Mouse (Mus musculus) stomach, postnatal 0 days (tissue): ENCODE data around the gene Scgb1c1. TPM values are rescaled to one million over a fixed set of nuclear protein-coding genes. Genes with fewer than 3 reads are reported as not detected.
A peak's percentile ranks its signal among the peaks of the same experiment; 100 is the strongest.

Experiments
- ATAC-seq: fragments of 200-750 bp; cut with Nextera tagmentation; 2 replicates; pipeline ENCODE4 v1.8.0; 2017; ENCODE audit not compliant: low FRiP score, low TSS enrichment
- DNase-seq: peaks from one replicate; pipeline ENCODE4 v3.0.0-alpha.2; 2016; ENCODE audit warnings: low spot score
- H3K27ac ChIP-seq: fragments of 300-500 bp; sonication (generic); replicated peaks from 2 replicates; pipeline ENCODE4 v1.5.1; 2014; ENCODE audit warnings: mild to moderate bottlenecking, control low read depth
- H3K27me3 ChIP-seq: fragments of 300-500 bp; sonication (generic); 2 replicates; pipeline ENCODE4 v1.6.1; 2014; ENCODE audit warnings: low read length; ENCODE audit not compliant: control insufficient read depth, insufficient read depth
- H3K36me3 ChIP-seq: fragments of 300-500 bp; sonication (generic); 2 replicates; pipeline ENCODE4 v1.6.1; 2014; ENCODE audit warnings: low read length, mixed read lengths; ENCODE audit not compliant: control insufficient read depth, insufficient read depth
- H3K4me1 ChIP-seq: fragments of 300-500 bp; sonication (generic); replicated peaks from 2 replicates; pipeline ENCODE4 v1.6.1; 2014; ENCODE audit warnings: antibody characterized with exemption; ENCODE audit not compliant: control insufficient read depth, insufficient read depth
- H3K4me2 ChIP-seq: fragments of 300-500 bp; sonication (generic); replicated peaks from 2 replicates; pipeline ENCODE4 v1.6.1; 2014; ENCODE audit warnings: low read depth, mild to moderate bottlenecking, control low read depth, moderate library complexity
- H3K4me3 ChIP-seq: fragments of 300-500 bp; sonication (generic); 2 replicates; pipeline ENCODE4 v1.5.1; 2014; ENCODE audit warnings: low read depth, low read length, control low read depth
- H3K9ac ChIP-seq: fragments of 300-500 bp; sonication (generic); 2 replicates; pipeline ENCODE4 v1.6.1; 2014; ENCODE audit warnings: mild to moderate bottlenecking, low read length, control low read depth, mixed read lengths
- H3K9me3 ChIP-seq: fragments of 300-500 bp; sonication (generic); 2 replicates; pipeline ENCODE4 v1.6.1; 2016; ENCODE audit warnings: low read length; ENCODE audit not compliant: control insufficient read depth
- CTCF ChIP-seq: IDR thresholded peaks from 2 replicates; pipeline ENCODE4 v1.5.1; 2016; ENCODE audit warnings: antibody characterized with exemption, low read depth, mild to moderate bottlenecking, moderate library complexity
- EP300 ChIP-seq: optimal IDR thresholded peaks from 2 replicates; pipeline ENCODE3; 2016; ENCODE audit warnings: antibody characterized with exemption
- WGBS: fragments of 180-500 bp; shearing (Covaris S2); extraction: QIAGEN DNeasy Blood & Tissue Kit; methylation state at CpG from one replicate; pipeline ENCODE4 v1.1.7; 2014; 5-methylcytosine and 5-hydroxymethylcytosine counted together
- polyA plus RNA-seq: library from polyadenylated mRNA; unstranded; fragments of >200 nt; fragmentation: Nextera tagmentation; extraction: Ambion mirVana; gene quantifications from 2 replicates; pipeline ENCODE4 v1.2.1, GENCODE M21; 2015

Gene Scgb1c1
- polyA plus RNA-seq, 1 experiment from 2014 or later = not detected

DNA sequence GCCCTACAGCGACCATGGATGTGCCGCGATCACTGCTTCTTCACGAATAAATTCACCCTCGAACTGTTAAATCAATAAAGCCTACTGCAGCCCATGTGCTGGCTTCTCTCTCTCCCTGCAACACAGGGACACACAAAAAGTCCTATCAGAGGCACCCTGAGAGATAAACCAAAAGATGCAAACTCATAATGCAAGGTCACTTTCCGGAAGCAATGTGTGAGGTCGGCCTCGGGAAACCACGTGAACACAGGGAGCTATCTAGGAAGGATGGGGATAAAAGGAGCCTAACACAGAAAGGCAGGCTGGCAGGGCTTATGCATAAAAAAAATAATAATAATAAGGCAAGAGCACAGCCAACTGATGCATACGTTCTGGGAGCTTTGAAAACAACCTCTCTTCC lies 1.3 kb downstream of the Scgb1c1 start:
- WGBS = 83% methylated on average over 10 of the region's 10 CpGs
- ATAC-seq (no peak), DNase-seq (no peak)
- no peaks in the 10 kb centered on the region for H3K36me3 ChIP-seq
- H3K9me3 ChIP-seq = no peaks in the 10 kb centered on the region
- no peak overlapping the region for H3K4me3 ChIP-seq
- no peaks in the 10 kb centered on the region for H3K27me3 ChIP-seq
- H3K27ac ChIP-seq = no peak overlapping the region
- H3K9ac ChIP-seq = no peak overlapping the region
- TF ChIP-seq EP300 (no peak), CTCF (no peak)
- no peak overlapping the region for H3K4me2 ChIP-seq
- no peaks in the 10 kb centered on the region for H3K4me1 ChIP-seq

DNA sequence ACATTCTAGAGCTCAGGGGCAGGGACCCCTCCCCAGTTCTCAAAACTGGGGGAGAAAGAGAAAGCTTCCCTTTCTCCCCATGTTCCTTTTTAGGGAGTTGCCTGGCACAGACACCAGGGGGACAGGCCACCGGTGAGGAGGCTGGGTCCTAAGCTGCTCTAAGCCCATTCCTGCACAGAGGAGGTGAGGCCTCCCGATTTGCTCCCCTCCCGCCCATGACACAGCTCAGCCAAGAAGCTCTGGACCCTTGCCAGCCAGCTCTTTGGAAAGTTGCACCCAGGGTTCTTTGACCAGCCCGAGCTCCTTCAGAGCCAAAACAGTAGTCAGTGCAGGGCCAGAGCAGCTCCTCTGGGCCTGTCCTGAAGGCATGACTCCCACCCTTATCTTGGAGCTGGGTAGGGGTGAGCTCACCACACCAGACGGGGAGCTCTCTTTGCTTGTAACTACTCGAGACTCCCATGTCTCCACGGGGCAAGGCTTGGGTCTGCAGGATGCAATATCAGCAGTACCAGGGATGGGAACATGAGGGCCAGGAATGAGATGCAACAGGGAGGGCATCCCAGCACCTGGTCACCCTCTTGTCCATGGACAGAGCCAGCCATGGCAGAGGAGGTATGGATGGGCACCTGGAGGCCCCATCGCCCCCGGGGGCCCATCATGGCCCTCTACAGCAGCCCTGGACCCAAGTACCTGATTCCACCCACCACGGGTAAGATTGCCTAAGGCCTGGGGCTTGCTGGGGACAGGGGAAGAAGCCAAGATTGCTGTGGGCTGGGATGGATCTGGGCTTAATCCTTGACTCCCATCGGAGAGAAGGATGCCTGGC lies 2.6 kb downstream of the Scgb1c1 start, which contains the start of gene Odf3:
Gene Odf3, plus strand, starts transcription at position 51 of the 826 bp plus-strand sequence.
- Histone ChIP-seq H3K27ac (no peak within 1 kb of the TSS), H3K4me3 (no peak within 1 kb of the TSS), H3K4me2 (no peak within 1 kb of the TSS), H3K4me1 (no peaks in the 10 kb centered on the region), H3K36me3 (0 out of 2 replicates have a peak, but pooled peaks cover 5% of the 10 kb centered on the region), H3K27me3 (no peaks in the 10 kb centered on the region), H3K9ac (no peak within 1 kb of the TSS), H3K9me3 (no peaks in the 10 kb centered on the region)
- DNase-seq (no peak), ATAC-seq (no peak)
- TF ChIP-seq CTCF (peak; percentile 27; the same call in 1 of the 2 replicates), EP300 (no peak)
- WGBS = 57% methylated on average over 11 of the region's 11 CpGs

DNA sequence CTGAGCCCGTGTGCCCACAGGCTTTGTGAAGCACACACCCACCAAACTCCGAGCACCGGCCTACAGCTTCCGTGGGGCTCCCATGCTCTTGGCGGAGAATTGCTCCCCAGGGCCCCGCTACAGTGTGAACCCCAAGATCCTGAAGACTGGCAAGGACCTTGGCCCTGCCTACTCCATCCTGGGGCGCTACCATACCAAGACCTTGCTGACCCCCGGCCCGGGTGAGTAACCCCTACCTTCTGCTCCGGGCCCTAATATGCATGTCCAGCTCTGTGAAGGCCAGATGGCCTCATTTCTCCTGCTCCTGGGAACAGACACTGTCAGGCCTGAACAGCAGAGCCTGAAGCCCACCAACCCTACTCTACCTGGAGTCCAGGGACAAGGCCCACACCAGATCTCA lies 3.2 kb downstream of the Scgb1c1 start:
- DNase-seq = no peak
- Histone ChIP-seq H3K27ac (no peak overlapping the region), H3K9ac (no peak overlapping the region)

DNA sequence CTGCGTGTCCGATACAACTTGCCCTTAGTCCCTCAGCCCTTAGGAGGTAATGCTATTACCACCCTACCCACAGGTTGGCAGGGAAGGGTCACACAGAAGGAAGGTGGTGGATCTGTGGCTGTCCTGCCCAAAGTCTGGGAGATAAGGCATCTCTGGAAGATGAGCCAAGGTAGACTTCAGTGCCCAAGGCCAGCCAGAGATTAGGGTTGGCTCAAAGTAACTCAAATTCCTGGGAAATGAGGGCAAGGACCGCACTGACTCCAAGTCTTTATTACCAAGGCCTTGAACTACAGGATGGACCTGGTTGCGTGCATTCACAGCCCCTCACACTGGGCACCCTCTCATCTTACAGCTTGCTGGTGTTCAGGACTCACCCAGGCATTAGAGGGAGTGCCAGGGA lies 6.6 kb downstream of the Scgb1c1 start:
- WGBS = 94% methylated on average over 4 of the region's 4 CpGs
- 0 out of 2 replicates have a peak, but pooled peaks cover 5% of the 10 kb centered on the region for H3K4me1 ChIP-seq
- no peak for DNase-seq

More for the DNA sequence above, 3.2 kb downstream of the Scgb1c1 start:
- WGBS = 90% methylated on average over 10 of the region's 10 CpGs
- Histone ChIP-seq H3K4me2 (no peak overlapping the region), H3K9me3 (no peaks in the 10 kb centered on the region), H3K4me1 (no peaks in the 10 kb centered on the region), H3K4me3 (no peak overlapping the region), H3K27me3 (no peaks in the 10 kb centered on the region), H3K36me3 (peaks cover 9% of the 10 kb centered on the region; the same call in 1 of the 2 replicates)
- no peak for ATAC-seq
- TF ChIP-seq EP300 (no peak), CTCF (no peak)

DNA sequence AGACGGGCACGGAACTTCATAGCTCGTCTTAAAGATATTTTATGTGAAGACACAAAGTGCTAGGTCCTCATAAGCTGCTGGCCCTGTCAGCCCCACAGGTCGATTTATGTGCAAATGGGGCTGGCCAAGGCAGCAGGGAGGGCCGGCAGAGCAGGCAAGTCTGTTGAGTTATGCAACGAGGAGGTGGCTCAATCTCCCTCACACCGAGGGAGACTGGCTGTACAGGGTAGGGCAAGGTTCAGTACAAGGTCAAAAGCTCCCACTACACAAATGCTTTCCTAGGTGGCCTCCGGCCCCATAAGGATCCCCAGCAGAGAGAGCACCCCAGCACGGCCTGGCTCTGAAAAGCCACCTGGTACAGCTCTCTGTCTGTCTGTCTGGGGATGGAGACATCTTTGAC lies 8.0 kb downstream of the Scgb1c1 start:
- no peak for TF ChIP-seq CTCF
- no peak for TF ChIP-seq EP300
- no peak overlapping the region for H3K27ac ChIP-seq
- DNase-seq (no peak), ATAC-seq (no peak)
- 82% methylated on average over 9 of the region's 9 CpGs for WGBS
- H3K4me2 ChIP-seq = no peak overlapping the region
- no peaks in the 10 kb centered on the region for H3K27me3 ChIP-seq
- H3K9me3 ChIP-seq = no peaks in the 10 kb centered on the region
- H3K36me3 ChIP-seq = peaks cover 16% of the 10 kb centered on the region; the same call in 1 of the 2 replicates
- no peak overlapping the region for H3K4me3 ChIP-seq
- peaks cover 10% of the 10 kb centered on the region; the same call in 1 of the 2 replicates for H3K4me1 ChIP-seq
- no peak overlapping the region for H3K9ac ChIP-seq

More for the DNA sequence above, 6.6 kb downstream of the Scgb1c1 start:
- no peak for TF ChIP-seq EP300
- TF ChIP-seq CTCF = no peak
- no peak for ATAC-seq
- H3K36me3 ChIP-seq = peaks cover 16% of the 10 kb centered on the region; the same call in 1 of the 2 replicates
- H3K9ac ChIP-seq = no peak overlapping the region
- no peaks in the 10 kb centered on the region for H3K27me3 ChIP-seq
- H3K4me3 ChIP-seq = no peak overlapping the region
- no peak overlapping the region for H3K27ac ChIP-seq
- H3K4me2 ChIP-seq = no peak overlapping the region
- no peaks in the 10 kb centered on the region for H3K9me3 ChIP-seq

DNA sequence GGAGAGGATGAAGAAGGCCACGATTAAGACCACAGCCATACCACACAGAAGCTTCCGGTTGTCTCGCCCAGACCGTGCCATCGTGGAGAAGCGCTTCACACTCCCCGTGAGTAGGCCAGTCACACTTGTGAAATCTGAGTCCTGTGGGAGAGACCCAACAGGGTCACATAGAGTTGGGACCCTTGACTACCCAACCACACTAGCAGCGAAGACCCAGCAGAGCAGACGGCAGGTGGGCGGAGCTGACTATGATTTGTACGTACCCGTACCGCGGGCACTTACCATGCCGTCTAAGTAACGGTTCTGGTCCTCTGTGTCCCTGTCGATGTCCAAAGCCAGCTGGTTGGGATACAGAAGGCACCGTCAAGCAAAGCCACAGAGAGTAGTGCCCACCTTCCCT lies 9.1 kb downstream of the Scgb1c1 start:
- Histone ChIP-seq H3K9me3 (no peaks in the 10 kb centered on the region), H3K4me3 (no peak overlapping the region)

More for the DNA sequence above, 9.1 kb downstream of the Scgb1c1 start:
- H3K9ac ChIP-seq = no peak overlapping the region
- no peak overlapping the region for H3K4me2 ChIP-seq
- 92% methylated on average over 18 of the region's 18 CpGs for WGBS
- TF ChIP-seq CTCF (no peak), EP300 (no peak)
- no peaks in the 10 kb centered on the region for H3K27me3 ChIP-seq
- DNase-seq (no peak), ATAC-seq (no peak)
- no peak overlapping the region for H3K27ac ChIP-seq
- peaks cover 16% of the 10 kb centered on the region; the same call in 1 of the 2 replicates for H3K36me3 ChIP-seq
- peaks cover 10% of the 10 kb centered on the region; the same call in 1 of the 2 replicates for H3K4me1 ChIP-seq
